8 mouse cellular contexts compared by ENCODE assay signal in genomic region chr11:20035343-20035928, GRCm38 (mm10).
DNase-seq lines count a peak whose midpoint lies in the region; ATAC-seq and TF ChIP-seq lines count a peak whose summit lies in the region.

No protein-coding gene starts in this region.

- no peaks in the 10 kb centered on the region for H3K36me3 ChIP-seq in C2C12 (ENCODE audit: control insufficient read depth, insufficient read depth)
- H3K36me3 ChIP-seq in liver, embryonic 13.5 days: no peaks in the 10 kb centered on the region
- no peaks in the 10 kb centered on the region for H3K36me3 ChIP-seq in heart, embryonic 10.5 days

- no peak for TF ChIP-seq CTCF in C2C12 (IDR thresholded peaks at IDR 0.05; ENCODE audit: control insufficient read depth, insufficient read depth, insufficient read length)

- 35% methylated on average over 11 of the region's 11 CpGs for WGBS in liver, embryonic 13.5 days (ENCODE audit: insufficient replicate concordance)
- WGBS in heart, embryonic 10.5 days: 45% methylated on average over 11 of the region's 11 CpGs

- no peaks in the 10 kb centered on the region for H3K79me2 ChIP-seq in C2C12 (ENCODE audit: control insufficient read depth, insufficient read depth)

- H3K9me3 ChIP-seq in liver, embryonic 13.5 days (replicated peaks): no peaks in the 10 kb centered on the region
- H3K9me3 ChIP-seq in heart, embryonic 10.5 days: no peaks in the 10 kb centered on the region

- no peak overlapping the region for H3K9ac ChIP-seq in liver, embryonic 13.5 days

- peak; percentile 54 to 73 for DNase-seq in cerebellum, postnatal 25 days
- DNase-seq in cerebellum, adult 11 months: no peak
- peak; percentile 51 to 76 for DNase-seq in adrenal gland, postnatal 36 days
- DNase-seq in liver, embryonic 13.5 days: peak; percentile 21
- no peak for DNase-seq in embryo, embryonic 9.5 days (ENCODE audit: extremely low spot score)
- no peak for DNase-seq in heart, embryonic 10.5 days (ENCODE audit: low spot score)
- no peak for DNase-seq in heart, adult 8-10 months (ENCODE audit: low spot score)

- H3K4me1 ChIP-seq in liver, embryonic 13.5 days (replicated peaks): peaks cover 18% of the 10 kb centered on the region
- peaks cover 5% of the 10 kb centered on the region for H3K4me1 ChIP-seq in heart, embryonic 10.5 days

- no peak overlapping the region for H3K4me3 ChIP-seq in C2C12 (ENCODE audit: insufficient read depth, poor library complexity, severe bottlenecking)
- H3K4me3 ChIP-seq in liver, embryonic 13.5 days (replicated peaks): no peak overlapping the region
- H3K4me3 ChIP-seq in heart, embryonic 10.5 days: no peak overlapping the region

- no peaks in the 10 kb centered on the region for H3K79me3 ChIP-seq in C2C12 (ENCODE audit: low read depth)

- H3K4me2 ChIP-seq in liver, embryonic 13.5 days: no peak overlapping the region

- H3K27ac ChIP-seq in liver, embryonic 13.5 days: no peak overlapping the region
- no peak overlapping the region for H3K27ac ChIP-seq in heart, embryonic 10.5 days

- peak; percentile 67 for ATAC-seq in liver, embryonic 13.5 days (ENCODE audit: low read depth)

- no peaks in the 10 kb centered on the region for H3K27me3 ChIP-seq in C2C12 (ENCODE audit: control insufficient read depth, insufficient read depth, insufficient read length)
- no peaks in the 10 kb centered on the region for H3K27me3 ChIP-seq in liver, embryonic 13.5 days
- H3K27me3 ChIP-seq in heart, embryonic 10.5 days (ENCODE audit: insufficient read depth, poor library complexity, severe bottlenecking): no peaks in the 10 kb centered on the region

- H3ac ChIP-seq in C2C12 (ENCODE audit: control insufficient read depth, insufficient read length, low read depth): no peak overlapping the region

TF ChIP-seq in C2C12, 6 proteins besides CTCF, POLR2A, EP300 and RAD21:
- TF ChIP-seq MYOG (IDR thresholded peaks at IDR 0.05; ENCODE audit: control insufficient read depth, extremely low read depth, insufficient read length) (no peak), MAX (IDR thresholded peaks at IDR 0.05) (no peak), USF1 (IDR thresholded peaks at IDR 0.05; ENCODE audit: low read depth) (peak; percentile 88)

Comparison
In these comparisons a context has a peak if more than half of its experiments do, and no peak if none do; other contexts are left out.
1. DNase-seq: peak in cerebellum, postnatal 25 days (2 of 2), adrenal gland, postnatal 36 days (2 of 2) and liver, embryonic 13.5 days (single experiment); none in cerebellum, adult 11 months (single experiment), embryo, embryonic 9.5 days (single experiment), heart, embryonic 10.5 days (single experiment) and heart, adult 8-10 months (single experiment).